Mouse (Mus musculus): ENCODE results near the gene Lypd8.

Gene Lypd8

GRCm38 (mm10) chr11:58399985-58400645 is 21.3 kb downstream of the Lypd8 start:
- no peak for DNase-seq

- DNase-seq, result no peak
Observed at GRCm38 (mm10) chr11:58400655-58401054, 21.8 kb downstream of the Lypd8 start.

- peak; percentile 8 for DNase-seq
Observed at GRCm38 (mm10) chr11:58408066-58408465, 29.2 kb downstream of the Lypd8 start.

- DNase-seq, result no peak
Observed at GRCm38 (mm10) chr11:58418336-58418735, 39.5 kb downstream of the Lypd8 start.

GRCm38 (mm10) chr11:58420815-58421214 is 42.0 kb downstream of the Lypd8 start, which contains the start of gene 1810065E05Rik:
1810065E05Rik (plus strand) TSS chr11:58421111.
- DNase-seq, result no peak

GRCm38 (mm10) chr11:58432259-58432658 is 53.4 kb downstream of the Lypd8 start, which contains the start of gene Gm12253:
Gm12253 (plus strand) TSS chr11:58432559.
- no peak for DNase-seq

- no peak for DNase-seq
Observed at GRCm38 (mm10) chr11:58437866-58438265, 59.0 kb downstream of the Lypd8 start.
